Mouse (Mus musculus) gastrocnemius, postnatal 4 days (tissue): Measurements from ENCODE around the gene Atp1a1. TPM values are rescaled to one million over a fixed set of nuclear protein-coding genes. Genes with fewer than 3 reads are reported as not detected.

ENCODE experiments used
- DNase-seq, 2 experiments: peaks; one replicate each; pipeline ENCODE4 v3.0.0; 2021 to 2022; ENCODE audit warnings: low spot score in 2 of 2, mixed read lengths in 2 of 2
- long read RNA-seq, 2 experiments: library from polyadenylated mRNA; stranded (forward); transcript quantifications; one replicate each; pipeline ENCODE4 v2.0.0; 2021
- total RNA-seq, 2 experiments: library from RNA; stranded (reverse); gene quantifications; 2 replicates each; pipeline ENCODE4 v1.2.3; 2021

The Atp1a1 gene
- total RNA-seq = 100 to 1,000 TPM; 112 to 117 TPM
- long read RNA-seq, experiment 1, transcript Atp1a1-201 (23 exons, 3,679 nt) = major isoform, 19 of 27 reads
- long read RNA-seq, experiment 1, partial matches to known transcripts = 5 of 27 reads
- long read RNA-seq, experiment 1, other reads (novel, unspliced or antisense) = 3 of 27 reads
- long read RNA-seq, experiment 2, transcript Atp1a1-201 (23 exons, 3,679 nt) = major isoform, 31 of 38 reads
- long read RNA-seq, experiment 2, partial matches to known transcripts = 5 of 38 reads
- long read RNA-seq, experiment 2, other reads (novel, unspliced or antisense) = 2 of 38 reads

DNA sequence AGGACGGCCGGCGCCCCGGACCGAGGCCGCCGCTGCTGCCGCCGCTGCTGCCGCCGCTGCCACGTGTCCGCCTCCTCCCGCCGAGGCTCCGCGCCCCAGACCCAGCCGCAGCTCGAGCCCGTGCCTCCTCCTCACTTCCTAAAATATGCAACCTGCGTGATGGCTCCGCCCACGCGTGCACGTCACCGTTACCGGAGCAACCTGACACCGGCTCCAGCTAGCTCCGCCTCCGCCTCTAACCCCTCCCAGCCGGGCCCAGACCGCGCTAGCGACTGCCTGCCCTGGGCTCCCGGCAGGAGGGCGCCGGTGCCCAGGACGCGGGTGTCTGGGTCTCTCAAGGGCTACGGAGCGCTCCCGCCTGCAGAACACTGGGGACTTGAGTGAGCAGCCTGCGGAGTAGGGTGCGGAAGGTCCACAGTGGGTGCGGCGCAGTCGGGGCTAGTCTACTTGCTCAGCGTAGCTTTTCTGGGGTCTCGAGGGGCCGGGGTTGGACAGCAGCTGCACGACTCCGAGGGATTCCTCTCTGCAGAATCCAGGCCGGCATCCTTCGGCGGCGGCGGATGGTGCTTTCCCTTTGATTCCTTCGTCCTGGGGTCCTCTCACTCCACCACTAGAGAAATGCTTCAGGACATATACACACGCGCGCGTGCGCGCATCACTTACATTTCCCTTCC, at the start of gene Atp1a1:
Gene Atp1a1, minus strand, starts transcription at position 135 of the 674 bp plus-strand sequence.
- peak; percentile 87 to 96 for DNase-seq

DNA sequence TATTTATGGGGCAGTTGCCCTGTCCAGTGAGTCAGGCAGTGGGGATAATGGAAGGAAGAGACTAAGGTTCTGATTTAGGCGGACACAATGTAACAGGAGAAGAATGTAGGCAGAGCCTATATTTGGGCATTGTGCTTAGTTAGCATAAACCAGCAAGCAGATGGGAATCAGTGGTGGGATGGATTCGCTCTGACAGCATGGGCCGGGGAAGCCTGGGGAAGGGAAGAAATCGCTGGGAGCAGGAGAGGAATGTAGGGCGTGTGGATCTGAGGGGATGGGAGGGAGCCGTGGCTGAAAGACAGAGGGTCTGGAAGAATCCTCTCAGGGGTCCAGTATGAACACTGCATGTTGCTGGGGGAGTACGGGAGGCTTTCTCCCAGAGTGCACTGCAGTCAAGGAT, 49.0 kb upstream of the Atp1a1 start:
- DNase-seq = no peak

DNA sequence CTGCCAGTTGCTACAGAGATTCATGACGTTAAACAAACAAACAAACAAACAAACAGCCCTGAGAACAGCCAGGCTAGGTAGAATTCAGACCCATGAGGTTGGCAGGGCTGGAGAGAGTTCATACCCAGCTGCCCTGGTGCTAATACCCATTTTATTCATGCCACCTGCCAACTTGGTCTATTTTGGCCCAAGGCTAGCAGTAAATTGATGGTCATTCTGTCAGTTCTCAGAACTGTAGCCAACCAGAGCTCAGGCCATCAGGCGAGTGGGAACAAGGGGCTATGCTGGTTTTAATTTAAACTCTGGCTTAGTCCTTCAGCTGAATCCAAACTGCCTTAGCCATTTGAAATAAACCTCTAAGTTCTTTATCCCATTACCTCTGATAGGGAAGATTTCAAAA, 48.5 kb upstream of the Atp1a1 start:
- no peak for DNase-seq

DNA sequence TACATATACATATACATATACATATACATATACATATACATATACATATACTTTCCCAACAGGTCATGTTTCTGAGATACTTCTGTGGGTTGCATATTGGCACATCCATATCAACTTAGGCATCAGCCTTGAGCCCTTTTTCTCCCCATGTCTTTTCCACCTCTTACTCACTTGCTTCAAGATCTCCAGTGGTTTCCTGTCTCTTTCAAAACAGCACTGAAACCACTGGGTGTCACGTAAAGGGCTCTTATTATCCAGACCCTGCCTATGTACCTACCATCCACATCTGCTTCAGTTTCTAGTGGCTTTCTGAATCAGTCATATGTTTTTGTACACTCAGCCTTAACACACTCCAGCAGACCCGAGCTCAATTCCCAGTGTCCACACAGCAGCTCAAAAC, 45.8 kb upstream of the Atp1a1 start:
- DNase-seq = no peak

DNA sequence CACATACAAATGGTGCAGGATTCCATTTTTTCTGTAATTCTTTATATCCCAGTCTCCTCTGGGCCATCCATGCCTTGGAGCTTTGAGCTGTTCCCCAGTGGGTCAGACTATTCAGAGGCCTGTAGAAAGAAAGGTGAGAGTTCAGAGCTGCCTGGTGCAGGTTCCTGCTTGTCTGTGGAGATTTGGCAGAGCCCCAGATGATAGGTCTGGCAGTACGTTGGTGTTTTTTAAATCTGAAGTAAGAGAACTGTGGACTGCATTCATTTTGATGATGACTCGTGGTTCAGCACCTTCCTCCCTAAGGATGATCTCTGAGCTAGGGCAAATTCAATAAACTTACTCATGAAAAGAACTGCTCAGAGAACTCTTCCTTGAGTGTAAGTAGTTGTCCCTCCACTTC, 44.8 kb upstream of the Atp1a1 start:
- no peak for DNase-seq

DNA sequence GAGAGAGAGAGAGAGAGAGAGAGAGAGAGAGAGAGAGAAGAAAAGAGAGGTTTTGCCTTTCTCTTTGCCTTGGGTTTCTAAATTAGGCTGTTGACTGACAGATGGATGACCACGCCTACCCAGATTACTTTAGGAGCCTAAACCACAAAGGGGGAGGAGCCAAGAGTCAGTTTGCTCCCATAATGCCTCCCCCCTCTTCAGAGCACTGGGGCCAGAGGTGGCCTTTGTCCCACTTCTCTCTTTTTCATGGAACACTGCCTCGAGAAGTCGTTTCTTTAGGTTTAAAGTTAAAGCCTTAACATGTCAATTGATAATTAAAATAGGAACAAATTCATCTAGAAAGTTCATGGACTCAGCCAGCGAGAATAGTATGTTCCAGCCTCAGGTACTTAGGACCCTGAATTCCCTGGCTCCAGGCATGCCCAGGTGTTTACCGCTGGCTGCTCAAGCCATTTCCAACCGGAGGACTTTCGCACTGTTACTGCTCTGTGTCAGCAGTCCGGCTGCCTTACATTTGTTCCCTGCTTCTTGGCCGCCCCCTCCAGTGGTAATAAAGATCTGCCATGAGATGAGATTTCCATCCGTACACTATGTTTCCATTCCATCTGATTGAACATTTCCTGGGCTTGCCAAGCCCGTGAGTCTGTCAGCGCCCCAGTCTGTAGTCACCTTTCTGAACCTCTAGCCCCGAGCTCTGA, 43.8 kb upstream of the Atp1a1 start:
- DNase-seq = no peak

DNA sequence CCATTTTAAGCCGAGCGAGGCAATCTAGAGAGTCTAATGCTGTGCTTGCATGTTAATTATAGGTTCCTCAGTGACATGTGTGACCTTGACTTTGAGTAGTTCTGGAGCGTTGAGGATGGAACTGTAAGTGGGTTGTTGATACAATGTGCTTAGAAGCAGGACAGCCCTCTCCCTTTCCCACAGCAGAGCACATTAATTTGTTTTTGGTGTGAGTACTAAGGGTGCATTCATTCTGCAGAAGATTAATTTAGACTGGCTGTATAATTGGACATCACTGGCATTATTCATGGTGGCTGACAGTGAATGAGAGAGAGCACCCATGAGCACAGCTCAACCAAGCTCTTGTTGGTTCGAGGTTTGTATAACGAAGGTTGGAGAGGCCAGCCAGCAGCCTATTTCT, 42.3 kb upstream of the Atp1a1 start:
- no peak for DNase-seq

DNA sequence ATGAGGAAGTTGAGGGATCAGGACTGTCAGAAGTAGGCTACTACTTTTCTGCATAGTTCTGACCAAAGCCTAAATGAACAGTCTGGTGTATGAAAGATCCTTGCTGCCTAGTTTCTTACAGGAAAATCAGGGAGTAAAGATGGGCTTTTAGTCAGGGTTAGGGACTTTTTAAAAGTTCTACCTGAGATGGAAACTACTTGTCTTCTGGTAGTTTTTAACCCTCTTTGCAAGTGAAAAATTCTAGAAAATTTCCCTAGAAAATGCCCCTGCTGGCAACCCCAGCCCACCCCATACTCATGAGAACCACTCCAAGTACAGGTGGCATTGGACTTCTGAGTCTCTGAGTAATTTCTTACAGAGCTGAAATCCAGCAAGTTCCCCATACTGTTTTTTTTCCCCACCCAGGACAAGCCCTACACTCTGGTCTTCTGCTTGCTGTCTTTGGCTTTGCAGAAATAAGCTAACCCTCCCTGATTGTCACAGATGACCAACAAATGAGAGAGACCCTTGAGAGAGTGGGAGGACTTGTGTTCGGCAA, 41.2 kb upstream of the Atp1a1 start:
- DNase-seq = no peak

DNA sequence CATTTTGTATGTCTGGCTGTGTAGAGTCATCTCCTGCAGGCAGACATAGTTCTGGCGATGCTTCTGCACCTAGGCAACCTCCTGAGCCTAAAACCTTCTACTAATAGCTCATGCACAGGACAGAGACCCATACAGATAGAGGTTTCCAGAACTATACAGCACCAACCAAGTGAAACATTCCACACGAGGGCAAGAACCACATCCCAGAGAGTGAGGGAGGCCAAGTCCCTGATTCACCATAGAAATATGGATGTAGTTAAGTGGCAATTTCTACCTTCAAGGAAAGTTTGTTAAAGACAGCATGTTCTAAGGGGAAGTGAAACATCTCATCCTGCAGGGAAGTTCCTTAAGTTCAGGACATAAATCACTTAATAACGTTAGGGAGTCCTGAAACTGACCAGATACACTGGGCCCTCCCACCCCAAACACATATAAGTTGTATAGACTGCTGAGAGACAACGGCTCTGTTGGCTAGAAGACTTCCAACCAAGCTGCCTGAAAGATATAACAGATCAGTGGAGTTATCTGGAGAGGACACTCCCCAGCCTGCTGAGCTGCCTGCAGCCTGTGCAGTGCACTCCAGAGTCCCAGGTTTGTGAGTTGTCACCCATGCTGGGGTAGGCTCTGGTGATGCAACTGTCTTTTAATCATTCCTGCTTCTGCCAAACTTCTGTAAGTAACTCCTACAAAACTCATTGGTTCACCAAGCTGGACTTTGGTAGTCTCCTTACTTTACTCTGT, 39.7 kb upstream of the Atp1a1 start:
- DNase-seq = no peak

DNA sequence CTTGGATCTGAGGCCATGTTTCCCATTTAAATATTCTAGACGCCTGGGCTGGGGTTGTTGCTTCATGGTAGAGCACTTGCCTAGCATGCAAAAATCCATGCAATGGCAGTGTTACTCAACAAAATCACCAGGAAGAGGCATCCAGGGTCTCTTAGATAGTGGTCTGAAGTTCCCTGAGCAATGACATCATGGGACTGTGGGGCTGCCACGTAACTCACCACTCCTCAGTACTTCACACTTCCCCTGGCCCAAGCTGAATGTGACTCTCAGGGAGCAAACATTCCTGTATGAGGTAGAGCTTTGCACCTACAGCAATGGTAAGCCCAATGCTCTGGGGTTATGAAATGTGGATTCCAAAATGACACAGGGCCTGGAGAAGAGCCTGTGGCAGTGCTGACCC, 38.8 kb upstream of the Atp1a1 start:
- no peak for DNase-seq

DNA sequence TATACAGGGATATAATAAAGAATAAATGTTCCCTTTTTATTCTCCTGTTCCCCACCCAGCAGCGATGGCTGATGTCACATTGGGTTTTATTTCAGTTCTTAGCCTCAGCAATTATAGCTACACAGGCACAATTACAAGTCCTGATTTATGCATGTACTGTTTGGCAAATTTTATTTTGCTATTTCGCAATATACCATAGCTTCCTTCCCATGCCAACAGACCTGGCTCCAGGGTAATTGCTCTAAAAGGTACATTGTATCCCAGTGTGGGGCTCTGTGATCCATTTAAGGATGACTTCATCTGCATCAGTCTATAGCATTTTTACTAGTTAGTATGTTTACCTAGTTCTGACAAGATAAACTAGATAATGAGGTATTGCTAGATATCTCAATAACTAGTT, 33.7 kb upstream of the Atp1a1 start:
- DNase-seq = no peak

DNA sequence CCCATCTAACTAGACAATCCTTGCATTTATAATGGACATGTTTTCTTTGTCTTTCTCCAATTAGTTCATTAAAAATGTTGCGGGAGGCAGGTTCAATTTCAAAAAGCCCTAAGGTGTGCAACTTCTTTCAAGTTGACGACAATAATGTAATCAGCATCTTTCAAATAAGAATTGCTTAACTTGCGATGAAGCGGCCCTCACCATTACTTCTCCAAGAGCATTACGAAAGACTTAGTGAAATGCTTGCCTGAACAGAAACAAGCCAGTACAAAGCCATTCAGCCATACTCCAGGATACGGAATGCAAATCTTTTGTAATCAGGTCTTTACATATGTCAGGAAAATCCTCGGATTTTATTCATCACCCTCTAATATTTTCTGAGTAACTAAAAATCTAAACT, 32.0 kb upstream of the Atp1a1 start:
- DNase-seq = no peak

DNA sequence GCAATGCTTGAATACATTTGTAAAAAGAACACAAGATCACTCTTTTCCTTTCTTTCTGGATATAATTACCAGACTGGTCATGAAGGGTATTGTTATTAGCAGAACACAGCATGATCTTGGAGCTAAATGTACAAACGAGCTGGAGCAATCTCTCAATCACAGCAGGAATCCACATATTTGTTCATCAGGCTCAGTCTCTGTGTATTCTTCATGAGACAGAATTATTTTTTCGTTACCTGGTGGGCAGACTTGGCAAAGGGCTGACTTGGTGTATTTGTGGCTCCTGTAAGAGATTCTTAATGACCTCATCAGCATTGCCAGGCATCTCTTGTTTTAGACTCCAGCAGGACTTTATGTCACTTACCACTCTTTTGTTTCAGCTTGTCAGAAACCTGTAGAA, 31.6 kb upstream of the Atp1a1 start:
- no peak for DNase-seq

DNA sequence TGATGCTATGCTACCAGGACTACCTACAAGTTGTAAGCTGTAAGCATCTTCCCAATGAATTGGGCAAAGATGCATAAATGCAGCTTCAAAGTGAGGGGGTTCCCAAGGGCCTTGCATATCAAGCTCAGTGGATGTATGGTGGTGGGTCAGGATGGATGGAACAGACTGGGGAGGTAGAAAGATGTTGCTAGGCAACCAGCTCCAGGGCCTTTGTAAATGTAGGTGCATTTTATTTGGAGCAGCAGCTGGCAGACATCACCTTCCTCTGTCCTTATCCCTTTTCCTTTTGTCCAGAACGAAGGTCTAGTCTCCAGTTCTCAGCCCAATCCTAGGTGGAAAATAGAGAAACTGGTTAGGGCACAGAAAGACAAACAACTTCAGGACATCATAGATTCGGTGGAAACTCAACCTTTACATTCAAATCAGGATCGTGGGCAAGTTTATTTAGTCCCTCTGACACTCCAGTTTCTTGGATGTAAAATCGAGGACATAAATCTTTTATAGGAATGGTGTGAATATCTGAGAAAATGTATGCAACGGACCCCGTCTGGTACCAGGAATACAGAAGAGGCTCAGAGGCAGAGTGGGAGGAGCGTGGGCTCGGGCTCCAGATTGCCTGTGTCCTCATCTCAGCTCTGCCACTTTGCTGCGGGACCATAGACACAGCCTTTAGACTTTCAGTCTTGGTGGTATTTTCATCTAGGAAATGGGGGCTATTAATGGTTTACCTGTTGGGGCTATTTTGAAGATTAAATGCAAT, 29.8 kb upstream of the Atp1a1 start:
- no peak for DNase-seq

DNA sequence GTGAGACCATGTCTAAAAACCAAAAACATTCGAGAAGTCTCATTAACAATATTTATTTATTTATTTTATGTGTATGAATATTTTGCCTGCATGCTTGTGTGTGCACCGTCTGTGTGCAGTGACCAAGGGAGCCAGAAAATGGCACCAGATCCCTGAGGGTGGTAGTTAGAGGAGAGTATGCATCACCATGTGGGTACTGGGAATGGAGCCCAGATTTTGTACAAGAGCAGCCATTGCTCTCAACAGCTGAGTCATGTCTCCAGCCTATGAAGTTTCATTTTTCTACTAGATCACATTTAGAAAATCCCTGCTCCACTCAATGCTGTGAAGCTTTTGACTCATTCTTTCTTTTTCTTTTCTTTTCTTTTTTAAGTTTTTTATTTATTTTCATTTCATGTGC, 23.8 kb upstream of the Atp1a1 start:
- DNase-seq = no peak

DNA sequence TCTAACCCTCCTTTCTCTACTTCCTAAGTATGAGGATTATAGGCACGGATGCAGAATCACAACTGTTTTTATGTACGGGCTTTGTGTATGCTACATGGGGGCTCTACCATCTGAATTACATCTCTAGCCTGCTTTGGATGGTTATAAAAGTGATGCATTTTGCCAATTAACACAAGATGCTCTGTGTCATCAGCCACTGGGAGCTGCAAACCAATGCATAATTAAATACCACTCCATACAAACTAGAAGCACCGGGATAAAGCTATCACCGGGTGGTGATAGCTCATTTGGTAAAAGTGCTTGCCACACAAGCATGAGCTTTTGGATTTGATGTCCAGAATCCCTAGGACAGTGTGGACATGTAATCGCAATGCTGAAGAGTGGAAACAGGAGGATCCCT, 19.8 kb upstream of the Atp1a1 start:
- DNase-seq = no peak

DNA sequence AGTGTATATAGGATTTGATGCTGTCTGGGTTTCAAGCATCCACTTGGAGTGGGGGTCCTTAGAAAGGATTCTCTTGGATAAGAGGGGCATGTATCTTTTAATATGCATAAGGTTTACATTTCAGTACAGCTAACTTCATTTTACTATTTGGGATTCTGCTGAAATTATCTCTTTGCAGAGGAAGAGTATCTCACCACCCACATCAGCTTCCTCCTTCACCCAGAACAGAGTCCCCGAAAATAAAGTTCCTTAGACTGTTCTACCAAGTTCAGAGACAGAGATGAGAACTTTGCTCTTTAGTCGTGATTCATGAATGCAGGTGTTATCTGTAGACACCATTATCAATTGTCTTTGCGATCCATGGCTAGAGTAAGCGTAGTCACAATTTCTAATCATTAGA, 14.5 kb upstream of the Atp1a1 start:
- no peak for DNase-seq

DNA sequence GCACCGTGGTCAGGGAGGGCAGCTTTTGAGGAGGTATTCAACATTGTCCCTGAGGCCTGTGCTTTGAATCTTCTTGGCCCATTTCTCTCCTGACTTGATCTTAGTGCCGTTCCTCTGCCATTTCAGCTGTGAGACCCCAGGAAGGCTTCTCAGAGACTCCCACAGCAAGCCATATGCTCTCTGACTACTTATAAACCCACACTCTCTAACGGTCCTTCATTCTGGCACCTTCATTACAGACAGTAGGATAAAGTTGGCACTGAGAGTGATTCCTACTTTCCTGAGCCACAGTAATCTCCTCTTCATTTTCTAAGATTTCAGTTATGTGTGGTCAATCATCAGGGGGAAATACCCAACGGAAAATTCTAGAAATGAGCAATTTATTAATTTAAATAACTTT, 14.0 kb upstream of the Atp1a1 start:
- no peak for DNase-seq

DNA sequence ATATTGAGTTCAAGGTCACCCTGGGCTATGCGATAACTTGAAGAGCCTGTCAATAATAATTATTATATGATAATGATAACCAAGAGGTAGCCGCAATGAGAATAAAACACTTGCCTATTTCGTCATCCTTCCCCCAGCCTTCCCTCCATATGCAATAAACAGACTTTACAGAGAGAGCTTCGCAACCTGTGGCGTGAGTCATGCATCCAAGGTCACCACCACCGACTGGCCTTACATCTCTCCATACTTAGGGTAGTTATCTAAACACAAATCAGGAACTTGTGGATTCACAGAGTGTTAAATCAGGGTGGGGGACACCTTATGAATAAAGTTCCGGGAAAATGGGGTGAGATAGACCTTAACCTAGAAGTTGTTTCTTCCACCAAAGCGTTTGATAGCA, 13.0 kb upstream of the Atp1a1 start:
- no peak for DNase-seq

DNA sequence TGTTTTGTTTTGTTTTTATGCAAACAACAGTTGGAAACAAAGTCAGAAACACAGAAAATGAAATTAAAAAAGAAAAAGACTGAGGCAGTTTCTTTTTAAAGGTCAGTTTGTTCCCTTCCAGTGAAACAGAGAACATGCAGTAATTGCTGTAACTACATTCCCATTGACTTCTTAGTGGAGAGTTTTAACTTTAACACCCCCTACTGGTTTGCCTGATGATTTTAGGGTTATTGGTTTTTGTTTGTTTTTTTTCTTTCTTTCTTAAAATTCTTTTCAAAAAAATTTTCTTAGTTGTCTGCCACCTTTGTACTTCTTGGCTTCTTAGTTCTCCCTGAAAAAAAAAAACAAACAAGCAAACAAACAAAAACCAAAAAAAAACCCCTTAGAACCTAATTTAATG, 12.5 kb upstream of the Atp1a1 start:
- DNase-seq = no peak

DNA sequence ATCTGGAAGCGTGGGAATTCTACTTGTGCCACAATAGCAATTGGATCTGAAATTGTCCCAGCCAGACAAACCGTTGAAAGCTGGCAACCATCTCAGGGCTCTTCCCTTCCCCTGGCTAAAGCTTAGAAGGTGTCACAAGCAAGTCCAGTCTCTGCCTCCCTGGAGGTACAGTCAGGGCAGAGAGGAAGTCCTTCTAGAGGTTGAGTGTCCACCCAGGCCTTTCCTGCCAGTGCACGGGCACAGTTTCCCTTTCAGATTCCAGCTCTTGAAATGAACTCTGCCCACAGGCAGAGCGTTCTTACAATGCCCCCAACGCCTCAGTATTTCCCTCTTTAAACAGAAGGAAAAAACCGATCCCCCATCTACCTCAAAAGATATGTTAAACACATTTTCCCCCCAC, 11.4 kb upstream of the Atp1a1 start:
- DNase-seq = no peak
